Mouse (Mus musculus) heart, postnatal 10 days (tissue): Measurements from ENCODE around the gene Msh5. TPM values are rescaled to one million over a fixed set of nuclear protein-coding genes. Genes with fewer than 3 reads are reported as not detected.
"Not testable (repeated sequence)": the region's sequence is repeated elsewhere in the genome, so short reads cannot be mapped to it uniquely, and the experiment has no call there.

Experiments
- DNase-seq, 2 experiments: peaks; one replicate each; pipeline ENCODE4 v3.0.0; 2021
- intact Hi-C: fragments of 180-260 bp; cut with DNase I; formaldehyde crosslinking; loops from one replicate; pipeline ENCODE4 v1.15.1; 2025
- total RNA-seq, 2 experiments: library from RNA; stranded (reverse); gene quantifications; 2 replicates each; pipeline ENCODE4 v1.2.3; 2021

Msh5 gene
- total RNA-seq, 2 experiments from 2014 or later: 2.0 TPM

GRCm38 (mm10) chr17:35009586-35009985, 37.0 kb downstream of the Msh5 start:
- DNase-seq: no peak
- intact Hi-C loops: loop anchor here (10.0 kb wide), 1 partner anchor 225 kb away; the partner anchor contains the start of genes Atp6v1g2 and Nfkbil1

GRCm38 (mm10) chr17:35007387-35007991, 39.1 kb downstream of the Msh5 start:
- no peak for DNase-seq
- intact Hi-C loops: loop anchor here (10.0 kb wide), 1 partner anchor 227 kb away; the partner anchor contains the start of genes Atp6v1g2 and Nfkbil1

- intact Hi-C loops: loop anchor here (10.0 kb wide), 1 partner anchor 229 kb away; the partner anchor contains the start of genes Atp6v1g2 and Nfkbil1
- DNase-seq: not testable (repeated sequence)
Observed at GRCm38 (mm10) chr17:35005902-35006301, 40.6 kb downstream of the Msh5 start.

GRCm38 (mm10) chr17:35005158-35005557, 41.4 kb downstream of the Msh5 start:
- intact Hi-C loops: loop anchor here (10.0 kb wide), 1 partner anchor 230 kb away; the partner anchor contains the start of genes Atp6v1g2 and Nfkbil1
- no peak for DNase-seq

- no peak for DNase-seq
- intact Hi-C loops: loop anchor here (10.0 kb wide), 1 partner anchor 231 kb away; the partner anchor contains the start of genes Atp6v1g2 and Nfkbil1
Observed at GRCm38 (mm10) chr17:35004075-35004717, 42.3 kb downstream of the Msh5 start.

GRCm38 (mm10) chr17:35003022-35003838, 43.3 kb downstream of the Msh5 start:
- DNase-seq: no peak
- intact Hi-C loops: loop anchor here (10.0 kb wide), 1 partner anchor 232 kb away; the partner anchor contains the start of genes Atp6v1g2 and Nfkbil1

GRCm38 (mm10) chr17:35002153-35002865, 44.2 kb downstream of the Msh5 start:
- no peak for DNase-seq
- intact Hi-C loops: loop anchor here (10.0 kb wide), 1 partner anchor 232 kb away; the partner anchor contains the start of genes Atp6v1g2 and Nfkbil1

- DNase-seq: no peak
- intact Hi-C loops: loop anchor here (10.0 kb wide), 1 partner anchor 233 kb away; the partner anchor contains the start of genes Atp6v1g2 and Nfkbil1
Observed at GRCm38 (mm10) chr17:35001452-35002152, 44.9 kb downstream of the Msh5 start.

GRCm38 (mm10) chr17:35000717-35001451, 45.7 kb downstream of the Msh5 start, which contains the start of gene Vars:
Gene Vars (plus strand): TSS chr17:35000987.
- intact Hi-C loops: loop anchor here (10.0 kb wide), 1 partner anchor 234 kb away; the partner anchor contains the start of genes Atp6v1g2 and Nfkbil1
- DNase-seq: peak; percentile 92 to 93

GRCm38 (mm10) chr17:34999871-35000716, 46.5 kb downstream of the Msh5 start:
- intact Hi-C loops: loop anchor here (10.0 kb wide), 1 partner anchor 235 kb away; the partner anchor contains the start of genes Atp6v1g2 and Nfkbil1
- not testable (repeated sequence) for DNase-seq

GRCm38 (mm10) chr17:34998526-34999430, 47.8 kb downstream of the Msh5 start:
- intact Hi-C loops: no loop called here
- DNase-seq: no peak

- intact Hi-C loops: no loop called here
Observed at GRCm38 (mm10) chr17:34997142-34997483, 49.4 kb downstream of the Msh5 start.

GRCm38 (mm10) chr17:34996411-34997141, 50.0 kb downstream of the Msh5 start:
- intact Hi-C loops: no loop called here
- no peak for DNase-seq

More at GRCm38 (mm10) chr17:34997142-34997483, 49.4 kb downstream of the Msh5 start:
- DNase-seq: no peak

GRCm38 (mm10) chr17:34995927-34996326, 50.6 kb downstream of the Msh5 start:
- intact Hi-C loops: not testable (repeated sequence)

GRCm38 (mm10) chr17:34995192-34995591, 51.4 kb downstream of the Msh5 start:
- intact Hi-C loops, DNase-seq: not testable (repeated sequence)

More at GRCm38 (mm10) chr17:34995927-34996326, 50.6 kb downstream of the Msh5 start:
- not testable (repeated sequence) for DNase-seq

- intact Hi-C loops: no loop called here
- DNase-seq: no peak
Observed at GRCm38 (mm10) chr17:34994751-34995150, 51.8 kb downstream of the Msh5 start.
